7 mouse cellular contexts compared by ENCODE assay signal in the genomic region with DNA sequence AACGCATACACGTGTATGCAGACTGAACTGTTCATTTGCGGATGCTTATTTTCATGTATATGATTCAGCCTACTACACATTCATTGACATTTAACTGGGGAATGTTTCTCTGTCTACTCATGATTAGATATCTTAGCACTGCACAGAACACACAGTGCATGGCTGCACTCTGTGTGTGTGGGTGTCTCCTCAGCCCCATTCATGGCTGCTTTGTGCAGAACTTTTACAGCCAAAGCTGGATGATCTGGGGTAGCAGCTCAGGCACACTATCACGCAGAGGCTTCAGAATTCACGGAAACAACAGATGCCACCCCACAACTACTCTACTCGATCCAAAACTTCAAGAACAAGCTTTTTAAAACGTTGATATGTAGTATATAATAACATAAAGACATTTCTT.
"Had no signal": no experiment of that assay in that cellular context is flagged by ENCODE, and none has a peak within 500 bp of the region (broad histone marks: within the 10 kb centered on the region; RNA-seq: fewer than 3 reads in every experiment).

No protein-coding gene starts in this region.

- DNase-seq: kidney, adult 18-20 months; kidney, postnatal 10 days; kidney, postnatal 4 days; lung, adult 2 months; lung, postnatal 36 days; midbrain, embryonic 14.5 days; thymus, postnatal 36 days had no signal
